Mouse (Mus musculus) Patski (cell line): ENCODE measurements around the gene Nav2. TPM values are rescaled to one million over a fixed set of nuclear protein-coding genes. Genes with fewer than 3 reads are reported as not detected.

Experiments
- ATAC-seq: fragments of 100-300 bp; one replicate; pipeline ENCODE4 v1.8.0; 2021
- CTCF ChIA-PET: fragments of 350-600 bp; sonication (Branson Sonifier 250); formaldehyde crosslinking; loops from one replicate; lab custom pipeline; 2022; ENCODE audit warnings: inconsistent platforms; lab: Charles Lee
- POLR2A ChIA-PET: fragments of 350-600 bp; sonication (Branson Sonifier 250); formaldehyde crosslinking; loops from one replicate; lab custom pipeline; 2022; ENCODE audit warnings: antibody characterized with exemption, inconsistent platforms; lab: Charles Lee
- DNase-seq: peaks from one replicate; pipeline ENCODE4 v3.0.0-alpha.2; 2011; ENCODE audit warnings: low read depth, low spot score
- H3K27me3 ChIP-seq: fragments of 371-371 bp; one replicate; pipeline ENCODE4 v1.5.1; 2021
- CTCF ChIP-seq: fragments of 100-300 bp; IDR thresholded peaks from one replicate; pipeline ENCODE4 v1.5.1; 2021
- in situ Hi-C: fragments of 300-500 bp; cut with MboI; formaldehyde crosslinking; loops from 3 replicates; pipeline ENCODE4 v1.11.1; 2018; ENCODE audit warnings: low pct_unique_long_range_greater_than_20kb, mixed read lengths
- polyA plus RNA-seq: library from polyadenylated mRNA; unstranded; gene quantifications from one replicate; pipeline ENCODE4 v1.2.3, GENCODE M21; 2021

The Nav2 gene
- polyA plus RNA-seq, 1 experiment from 2014 or later: 13.3 TPM

DNA sequence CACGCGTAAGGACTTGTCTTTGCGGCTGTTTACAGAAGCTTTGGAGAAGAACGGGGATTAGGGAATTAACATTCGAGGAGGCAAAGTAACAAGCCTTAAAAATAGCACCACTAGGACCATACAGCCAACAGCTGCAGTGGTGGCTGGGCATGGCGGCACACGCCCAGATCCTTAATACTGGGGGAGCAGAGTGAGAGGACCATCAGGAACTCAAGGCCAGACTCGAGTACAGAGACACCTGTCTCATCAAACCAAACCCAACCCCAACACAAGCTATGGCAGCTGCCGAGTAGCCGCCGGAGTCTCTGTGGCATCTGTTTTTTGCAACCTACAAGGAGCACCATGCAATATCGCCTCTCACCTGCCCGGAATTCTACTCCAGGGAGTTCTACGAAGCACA lies 33.4 kb upstream of the Nav2 start:
- no peak for TF ChIP-seq CTCF
- POLR2A ChIA-PET: no interaction called here
- no peaks in the 10 kb centered on the region for H3K27me3 ChIP-seq
- DNase-seq: no peak
- in situ Hi-C loops: loop anchor here (5.0 to 25.0 kb wide), 3 partner anchors 60 to 387 kb away; no protein-coding TSS in a partner anchor
- CTCF ChIA-PET: interaction anchor here (0.8 to 2.0 kb wide), 5 partner anchors 9 to 252 kb away, joined by 3 to 7 read pairs (median 4); no protein-coding TSS in a partner anchor
- ATAC-seq: no peak

DNA sequence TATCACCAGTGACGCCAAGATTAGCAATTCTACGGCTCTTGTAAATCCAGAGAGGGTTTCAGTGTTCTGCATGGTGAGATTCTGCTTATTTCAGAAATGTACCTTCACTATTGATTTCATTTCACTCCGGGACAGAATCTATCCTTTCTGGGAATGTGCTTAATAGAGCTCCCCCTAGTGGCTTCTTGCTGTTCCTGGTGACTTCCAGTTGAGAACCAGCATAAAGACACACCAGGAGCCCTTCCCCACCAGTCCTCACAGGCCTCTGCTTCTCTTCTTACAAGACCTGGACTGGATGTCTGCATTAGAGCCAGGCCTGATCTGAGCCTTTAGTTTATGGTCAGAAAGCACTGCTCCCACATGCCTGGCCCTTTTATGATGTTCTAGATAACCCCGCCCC lies 32.0 kb upstream of the Nav2 start:
- TF ChIP-seq CTCF: no peak
- no peak for DNase-seq
- no peaks in the 10 kb centered on the region for H3K27me3 ChIP-seq
- in situ Hi-C loops: loop anchor here (5.0 to 25.0 kb wide), 3 partner anchors 62 to 386 kb away; no protein-coding TSS in a partner anchor
- ChIA-PET CTCF (interaction anchor here (1.0 to 2.9 kb wide), 8 partner anchors 9 to 251 kb away, joined by 3 to 19 read pairs (median 4); no protein-coding TSS in a partner anchor), POLR2A (no interaction called here)
- no peak for ATAC-seq

GRCm38 (mm10) chr7:48877786-48878390 lies 30.6 kb upstream of the Nav2 start:
- ChIA-PET POLR2A (no interaction called here), CTCF (interaction anchor here (1.0 to 2.9 kb wide), 6 partner anchors 17 to 247 kb away, joined by 3 to 19 read pairs (median 4); no protein-coding TSS in a partner anchor)

GRCm38 (mm10) chr7:48879574-48879973 lies 28.9 kb upstream of the Nav2 start:
- CTCF ChIA-PET: interaction anchor here (1.3 to 2.3 kb wide), 5 partner anchors 12 to 246 kb away, joined by 3 to 11 read pairs (median 4); no protein-coding TSS in a partner anchor

More at GRCm38 (mm10) chr7:48877786-48878390, 30.6 kb upstream of the Nav2 start:
- TF ChIP-seq CTCF: no peak
- no peaks in the 10 kb centered on the region for H3K27me3 ChIP-seq
- DNase-seq: no peak
- in situ Hi-C loops: loop anchor here (5.0 to 25.0 kb wide), 3 partner anchors 63 to 384 kb away; no protein-coding TSS in a partner anchor
- ATAC-seq: no peak

GRCm38 (mm10) chr7:48880591-48881481 lies 27.7 kb upstream of the Nav2 start:
- in situ Hi-C loops: loop anchor here (25.0 kb wide), 1 partner anchor 381 kb away; no protein-coding TSS in a partner anchor
- ChIA-PET POLR2A (interaction anchor here (1.0 kb wide), 2 partner anchors 19 to 233 kb away, joined by 3 read pairs; no protein-coding TSS in a partner anchor), CTCF (interaction anchor here (1.3 to 4.0 kb wide), 2 partner anchors 13 to 245 kb away, joined by 4 to 22 read pairs; no protein-coding TSS in a partner anchor)
- H3K27me3 ChIP-seq: no peaks in the 10 kb centered on the region
- TF ChIP-seq CTCF: no peak
- ATAC-seq: peak; percentile 97
- DNase-seq: peak; percentile 84

More at GRCm38 (mm10) chr7:48879574-48879973, 28.9 kb upstream of the Nav2 start:
- ATAC-seq (no peak), DNase-seq (no peak)
- TF ChIP-seq CTCF: no peak
- H3K27me3 ChIP-seq: no peaks in the 10 kb centered on the region
- in situ Hi-C loops: loop anchor here (5.0 to 25.0 kb wide), 3 partner anchors 65 to 383 kb away; no protein-coding TSS in a partner anchor
- POLR2A ChIA-PET: interaction anchor here (1.0 kb wide), 1 partner anchor 234 kb away, joined by 3 read pairs; no protein-coding TSS in a partner anchor

- TF ChIP-seq CTCF: no peak
- no peaks in the 10 kb centered on the region for H3K27me3 ChIP-seq
- CTCF ChIA-PET: interaction anchor here (4.0 kb wide), 1 partner anchor 13 kb away, joined by 22 read pairs; no protein-coding TSS in a partner anchor
- POLR2A ChIA-PET: interaction anchor here (0.6 kb wide), 1 partner anchor 875 kb away, joined by 4 read pairs; no protein-coding TSS in a partner anchor
- in situ Hi-C loops: loop anchor here (25.0 kb wide), 1 partner anchor 381 kb away; no protein-coding TSS in a partner anchor
- ATAC-seq (peak; percentile 76), DNase-seq (no peak)
Measured at GRCm38 (mm10) chr7:48881486-48881885, 27.0 kb upstream of the Nav2 start, which contains the start of gene E2f8. TSS of gene E2f8 (minus strand) at chr7:48881596.

GRCm38 (mm10) chr7:48881971-48882609 lies 26.4 kb upstream of the Nav2 start:
- H3K27me3 ChIP-seq: no peaks in the 10 kb centered on the region
- CTCF ChIA-PET: interaction anchor here (0.9 to 4.0 kb wide), 3 partner anchors 12 to 244 kb away, joined by 3 to 22 read pairs (median 4); no protein-coding TSS in a partner anchor
- DNase-seq (no peak), ATAC-seq (no peak)
- POLR2A ChIA-PET: interaction anchor here (0.6 kb wide), 1 partner anchor 875 kb away, joined by 4 read pairs; no protein-coding TSS in a partner anchor
- in situ Hi-C loops: loop anchor here (25.0 kb wide), 1 partner anchor 380 kb away; no protein-coding TSS in a partner anchor
- no peak for TF ChIP-seq CTCF

GRCm38 (mm10) chr7:48883525-48884265 lies 24.8 kb upstream of the Nav2 start:
- ChIA-PET CTCF (interaction anchor here (0.7 to 4.0 kb wide), 2 partner anchors 11 to 127 kb away, joined by 3 to 22 read pairs; no protein-coding TSS in a partner anchor), POLR2A (no interaction called here)
- ATAC-seq: no peak
- no peak for DNase-seq
- in situ Hi-C loops: loop anchor here (25.0 kb wide), 1 partner anchor 379 kb away; no protein-coding TSS in a partner anchor
- no peaks in the 10 kb centered on the region for H3K27me3 ChIP-seq
- TF ChIP-seq CTCF: no peak
